Mouse (Mus musculus) kidney, postnatal 0 days (tissue): Measurements from ENCODE around the gene Plin3. TPM values are rescaled to one million over a fixed set of nuclear protein-coding genes. Genes with fewer than 3 reads are reported as not detected.

Source experiments
- ATAC-seq: fragments of 200-750 bp; cut with Nextera tagmentation; replicated peaks from 2 replicates; pipeline ENCODE4 v1.8.0; 2017; ENCODE audit warnings: low read depth, moderate number of reproducible peaks, moderate TSS enrichment, moderate library complexity; ENCODE audit not compliant: low FRiP score
- DNase-seq: peaks from one replicate; pipeline ENCODE4 v3.0.0-alpha.2; 2016; ENCODE audit warnings: low spot score
- H3K27ac ChIP-seq: fragments of 300-500 bp; sonication (generic); 2 replicates; pipeline ENCODE4 v1.5.1; 2014; ENCODE audit warnings: mild to moderate bottlenecking
- H3K27me3 ChIP-seq: fragments of 300-500 bp; sonication (generic); 2 replicates; pipeline ENCODE4 v1.6.1; 2014; ENCODE audit warnings: low read length, mixed read lengths; ENCODE audit not compliant: insufficient read depth
- H3K36me3 ChIP-seq: fragments of 300-500 bp; sonication (generic); 2 replicates; pipeline ENCODE4 v1.6.1; 2014; ENCODE audit warnings: low read length, mixed read lengths; ENCODE audit not compliant: insufficient read depth
- H3K4me1 ChIP-seq: fragments of 300-500 bp; sonication (generic); replicated peaks from 2 replicates; pipeline ENCODE4 v1.6.1; 2014; ENCODE audit warnings: antibody characterized with exemption, low read length, mixed read lengths; ENCODE audit not compliant: insufficient read depth
- H3K4me2 ChIP-seq: fragments of 300-500 bp; sonication (generic); 2 replicates; pipeline ENCODE4 v1.6.1; 2014; ENCODE audit warnings: mild to moderate bottlenecking, low read length, moderate library complexity, mixed read lengths
- H3K4me3 ChIP-seq: fragments of 300-500 bp; sonication (generic); replicated peaks from 2 replicates; pipeline ENCODE4 v1.5.1; 2014; ENCODE audit warnings: low read depth, low read length
- H3K9ac ChIP-seq: fragments of 300-500 bp; sonication (generic); 2 replicates; pipeline ENCODE4 v1.6.1; 2014; ENCODE audit warnings: low read depth, low read length
- H3K9me3 ChIP-seq: fragments of 300-500 bp; sonication (generic); replicated peaks from 2 replicates; pipeline ENCODE4 v1.6.1; 2016; ENCODE audit warnings: low read length, inconsistent platforms, mixed read lengths
- CTCF ChIP-seq: IDR thresholded peaks from 2 replicates; pipeline ENCODE4 v1.5.1; 2016; ENCODE audit warnings: antibody characterized with exemption, low read depth, mild to moderate bottlenecking, moderate library complexity
- WGBS: fragments of 180-500 bp; shearing (Covaris S2); extraction: QIAGEN DNeasy Blood & Tissue Kit; methylation state at CpG from one replicate; pipeline ENCODE4 v1.1.7; 2014; 5-methylcytosine and 5-hydroxymethylcytosine counted together
- polyA plus RNA-seq: library from polyadenylated mRNA; unstranded; fragments of >200 nt; fragmentation: Nextera tagmentation; extraction: Ambion mirVana; gene quantifications from 2 replicates; pipeline ENCODE4 v1.2.1, GENCODE M21; 2015

Plin3 gene
- polyA plus RNA-seq, 1 experiment from 2014 or later = 69.6 TPM

DNA sequence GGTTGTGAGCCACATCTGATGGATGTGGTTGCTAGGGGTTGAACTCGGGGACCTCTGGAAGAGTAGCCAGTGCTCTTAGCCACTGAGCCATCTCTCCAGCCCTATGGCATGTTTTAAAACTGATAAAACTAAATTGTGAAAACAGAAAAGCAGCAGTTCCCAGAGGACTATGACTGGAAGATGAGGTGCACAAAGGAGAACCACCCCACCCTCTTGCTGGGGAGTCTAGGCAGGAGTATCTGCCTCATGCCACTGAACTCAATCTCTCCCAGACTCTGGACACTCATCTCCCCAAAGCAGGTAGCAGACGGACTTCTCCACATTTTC lies 15.1 kb downstream of the Plin3 start:
- TF ChIP-seq CTCF = no peak
- Histone ChIP-seq H3K4me3 (no peak overlapping the region), H3K9me3 (no peaks in the 10 kb centered on the region), H3K4me2 (peak overlapping the region; percentile 67), H3K9ac (no peak overlapping the region), H3K36me3 (peaks cover 22% of the 10 kb centered on the region), H3K27me3 (no peaks in the 10 kb centered on the region), H3K4me1 (peaks cover 5% of the 10 kb centered on the region; the same call in 1 of the 2 replicates), H3K27ac (peak overlapping the region; percentile 83)
- no peak for DNase-seq
- WGBS = 42% methylated on average over 2 of the region's 2 CpGs
- no peak for ATAC-seq

DNA sequence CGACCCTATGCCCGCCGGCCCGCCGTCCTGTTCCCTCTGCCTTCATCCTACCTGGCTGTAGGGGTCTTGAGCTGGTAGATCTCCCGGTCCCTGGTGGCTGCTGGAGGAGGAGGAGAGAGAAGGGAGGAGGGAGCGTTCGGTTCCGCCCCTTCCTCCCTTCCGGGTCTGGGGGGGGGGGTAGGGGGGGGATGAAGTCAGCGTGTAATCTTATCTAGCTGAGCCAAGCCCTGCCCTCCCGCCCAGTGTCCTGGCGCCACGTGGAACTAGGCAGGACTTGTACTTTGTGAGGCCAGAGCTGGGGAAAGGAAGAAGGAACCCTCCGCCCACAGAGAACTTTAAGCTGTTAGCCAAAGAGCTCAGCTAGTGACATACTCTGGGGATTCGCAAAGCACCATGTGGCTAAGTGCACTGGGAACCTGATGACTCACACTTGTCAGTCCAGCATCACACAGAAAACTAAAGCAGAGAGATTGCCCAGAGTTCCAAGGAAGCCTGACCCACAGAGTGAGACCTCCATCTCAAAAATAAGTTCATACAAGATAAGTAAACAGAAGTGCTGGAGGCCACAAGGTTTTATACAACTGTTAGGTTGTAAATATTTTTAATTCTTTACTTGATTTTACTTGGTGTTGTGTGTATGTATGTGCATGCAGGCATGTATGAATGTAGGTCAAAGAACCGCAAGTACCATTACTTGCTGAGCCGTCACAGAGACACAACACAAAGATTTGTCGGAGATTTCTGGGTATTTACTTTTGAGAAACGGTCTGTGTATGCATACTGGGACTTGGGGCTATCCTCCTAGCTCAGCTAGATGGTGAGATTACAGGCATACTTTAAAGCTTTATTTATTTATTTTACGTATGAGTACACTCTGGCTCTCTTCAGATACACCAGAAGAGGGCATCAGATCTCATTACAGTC lies 15.8 kb downstream of the Plin3 start, which contains the start of gene Ticam1:
Gene Ticam1, minus strand, starts transcription at position 144 of the 924 bp plus-strand sequence.
- Histone ChIP-seq H3K9ac (peak within 1 kb of the TSS; percentile 52), H3K4me3 (peak within 1 kb of the TSS; percentile 50), H3K4me2 (peak within 1 kb of the TSS; percentile 67), H3K9me3 (no peaks in the 10 kb centered on the region), H3K27me3 (no peaks in the 10 kb centered on the region), H3K4me1 (peaks cover 5% of the 10 kb centered on the region; the same call in 1 of the 2 replicates), H3K27ac (peak within 1 kb of the TSS; percentile 83), H3K36me3 (peaks cover 22% of the 10 kb centered on the region)
- DNase-seq (peak; percentile 99), ATAC-seq (peak; percentile 94)
- 5% methylated on average over 19 of the region's 21 CpGs for WGBS
- TF ChIP-seq CTCF = peak; percentile 61

DNA sequence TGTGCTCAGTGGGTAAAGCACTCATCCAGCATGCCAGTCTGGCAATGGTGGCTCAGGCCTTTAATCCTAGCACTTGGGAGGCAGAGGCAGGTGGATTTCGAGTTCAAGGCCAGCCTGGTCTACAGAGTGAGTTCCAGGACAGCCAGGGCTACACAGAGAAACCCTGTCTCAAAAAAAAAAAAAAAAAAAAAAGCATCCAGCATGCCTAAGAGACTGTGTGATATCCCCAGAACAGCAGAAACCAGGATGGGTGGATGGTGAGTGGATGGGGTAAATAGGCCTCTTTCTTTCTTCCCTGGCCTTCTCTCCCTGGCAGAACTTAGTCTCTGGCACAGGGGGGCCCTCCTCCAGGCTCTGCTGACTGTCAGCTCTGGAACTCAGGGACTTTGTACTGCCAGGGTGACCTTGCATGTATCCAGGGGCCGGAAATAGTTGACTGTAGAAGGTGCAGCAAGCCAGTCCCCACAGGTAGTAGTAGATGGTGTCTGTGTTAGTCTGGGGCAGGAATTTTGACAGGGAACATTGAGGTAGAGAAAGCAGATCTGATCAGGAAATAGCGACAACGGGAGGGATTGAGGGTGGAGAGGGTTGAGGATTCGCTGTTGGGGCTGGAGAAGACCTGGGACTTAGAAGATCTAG lies 16.7 kb downstream of the Plin3 start:
- H3K36me3 ChIP-seq = peaks cover 20% of the 10 kb centered on the region
- DNase-seq (peak; percentile 39), ATAC-seq (peak; percentile 33; the same call in 1 of the 2 replicates)
- peak overlapping the region; percentile 50 for H3K4me3 ChIP-seq
- H3K9ac ChIP-seq = peak overlapping the region; percentile 52
- TF ChIP-seq CTCF = no peak
- H3K27me3 ChIP-seq = no peaks in the 10 kb centered on the region
- WGBS = 17% methylated on average over 5 of the region's 5 CpGs
- peak overlapping the region; percentile 67 for H3K4me2 ChIP-seq
- H3K27ac ChIP-seq = peak overlapping the region; percentile 83
- H3K9me3 ChIP-seq = no peaks in the 10 kb centered on the region
- peaks cover 5% of the 10 kb centered on the region; the same call in 1 of the 2 replicates for H3K4me1 ChIP-seq

DNA sequence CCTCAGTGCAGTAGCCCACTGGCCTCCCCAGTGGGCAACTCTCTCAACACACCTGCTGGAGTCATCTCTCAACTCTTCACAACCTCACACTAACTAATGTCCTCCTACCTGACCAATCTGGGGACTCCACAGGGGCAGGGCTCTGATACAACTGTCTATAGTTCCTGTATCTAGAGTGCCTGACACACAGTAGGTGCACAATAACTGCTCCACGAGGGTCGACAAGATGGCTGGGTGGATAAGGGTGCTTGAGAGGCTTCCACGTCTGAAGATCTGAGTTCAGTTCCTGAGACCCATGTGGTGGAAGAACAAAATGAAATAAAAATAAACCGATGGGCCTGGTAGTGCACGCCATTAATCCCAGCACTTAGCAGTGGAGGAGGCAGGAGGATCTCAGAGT lies 18.7 kb downstream of the Plin3 start:
- TF ChIP-seq CTCF = no peak
- ATAC-seq (no peak), DNase-seq (no peak)
- WGBS = 94% methylated on average over 5 of the region's 5 CpGs
- Histone ChIP-seq H3K4me2 (no peak overlapping the region), H3K27ac (no peak overlapping the region), H3K4me3 (no peak overlapping the region), H3K9ac (no peak overlapping the region), H3K36me3 (peaks cover 11% of the 10 kb centered on the region), H3K27me3 (no peaks in the 10 kb centered on the region), H3K4me1 (peaks cover 5% of the 10 kb centered on the region; the same call in 1 of the 2 replicates), H3K9me3 (no peaks in the 10 kb centered on the region)

DNA sequence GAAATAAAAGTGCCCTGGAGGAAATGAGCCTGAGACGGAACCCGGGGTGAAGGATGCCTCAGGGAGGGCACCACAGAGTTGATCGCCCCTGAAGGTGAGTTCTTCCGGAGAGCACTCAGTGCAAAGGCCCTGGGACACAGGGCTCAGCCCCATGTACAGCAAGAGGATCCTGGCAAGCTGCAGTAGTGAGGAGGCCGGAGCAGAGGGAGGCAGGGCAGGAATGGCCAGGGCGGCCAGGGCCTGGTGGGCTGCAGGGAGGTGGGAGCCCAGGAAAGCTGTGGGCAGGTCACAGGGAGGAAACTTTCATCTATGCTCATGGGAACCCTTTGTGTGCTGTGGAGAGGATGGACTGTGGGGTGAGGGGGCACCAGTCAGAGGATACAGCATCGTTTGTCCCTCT lies 19.2 kb downstream of the Plin3 start:
- peak overlapping the region; percentile 42; the same call in 1 of the 2 replicates for H3K9ac ChIP-seq

DNA sequence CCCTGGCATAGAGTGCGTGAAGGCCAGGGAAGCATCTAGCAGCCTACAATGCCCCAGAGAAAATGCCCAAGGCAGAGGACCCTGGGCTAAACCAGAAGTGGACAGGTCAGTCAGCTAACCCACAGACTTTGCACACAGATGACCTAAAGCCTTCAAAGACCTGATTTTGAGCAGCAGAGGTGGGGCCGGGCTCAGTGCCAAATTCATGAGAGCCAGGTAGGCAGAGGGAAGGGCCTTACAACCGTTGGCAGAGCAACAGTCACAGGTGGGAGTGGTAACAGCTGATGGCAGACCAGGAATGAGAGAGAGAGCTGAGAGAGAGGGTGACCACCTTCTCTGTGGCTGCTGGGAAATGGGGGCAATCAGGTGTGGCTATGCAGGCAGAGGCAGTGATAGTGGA lies 20.0 kb downstream of the Plin3 start:
- no peak for TF ChIP-seq CTCF
- H3K9me3 ChIP-seq = no peaks in the 10 kb centered on the region
- peaks cover 5% of the 10 kb centered on the region; the same call in 1 of the 2 replicates for H3K4me1 ChIP-seq
- no peak for DNase-seq
- 71% methylated on average over 3 of the region's 3 CpGs for WGBS
- H3K27ac ChIP-seq = no peak overlapping the region
- H3K9ac ChIP-seq = peak overlapping the region; percentile 13; the same call in 1 of the 2 replicates
- H3K36me3 ChIP-seq = peaks cover 3% of the 10 kb centered on the region
- H3K27me3 ChIP-seq = no peaks in the 10 kb centered on the region
- H3K4me2 ChIP-seq = no peak overlapping the region
- no peak overlapping the region for H3K4me3 ChIP-seq
- no peak for ATAC-seq

More for the DNA sequence above, 19.2 kb downstream of the Plin3 start:
- Histone ChIP-seq H3K27me3 (no peaks in the 10 kb centered on the region), H3K4me2 (no peak overlapping the region), H3K27ac (no peak overlapping the region), H3K9me3 (no peaks in the 10 kb centered on the region), H3K36me3 (peaks cover 6% of the 10 kb centered on the region), H3K4me1 (peaks cover 5% of the 10 kb centered on the region; the same call in 1 of the 2 replicates), H3K4me3 (no peak overlapping the region)
- DNase-seq (no peak), ATAC-seq (no peak)
- TF ChIP-seq CTCF = no peak
- WGBS = 69% methylated on average over 7 of the region's 7 CpGs
